Mouse (Mus musculus): ENCODE measurements around the gene Lrp10. TPM values are rescaled to one million over a fixed set of nuclear protein-coding genes. Genes with fewer than 3 reads are reported as not detected.

Gene Lrp10
- polyA plus RNA-seq, 1 experiment from 2014 or later = 19.5 TPM

- peak overlapping the region; percentile 70 for H3K27ac ChIP-seq (ENCODE audit: low read depth, low read length)
- H3K9me3 ChIP-seq (ENCODE audit: control insufficient read depth, low read length) = no peaks in the 10 kb centered on the region
- H3K4me2 ChIP-seq = peak overlapping the region; percentile 54
- 2% methylated on average over 53 of the region's 54 CpGs for WGBS
- H3K4me3 ChIP-seq (ENCODE audit: low read depth, low read length) = peak overlapping the region; percentile 41
- peaks cover 22% of the 10 kb centered on the region for H3K4me1 ChIP-seq (ENCODE audit: control insufficient read depth, insufficient read depth, low read length)
- H3K9ac ChIP-seq (ENCODE audit: low read length) = peak overlapping the region; percentile 69
- DNase-seq (ENCODE audit: low spot score, missing footprints) (peak; percentile 95), ATAC-seq (ENCODE audit: low FRiP score) (peak; percentile 45)
- H3K27me3 ChIP-seq (ENCODE audit: control insufficient read depth, insufficient read depth, low read length) = peaks cover 7% of the 10 kb centered on the region; the same call in 1 of the 2 replicates
- H3K36me3 ChIP-seq (ENCODE audit: control insufficient read depth, insufficient read depth, low read length) = no peaks in the 10 kb centered on the region
Observed at GRCm38 (mm10) chr14:54432078-54432836, 31.7 kb upstream of the Lrp10 start.

GRCm38 (mm10) chr14:54432837-54433830 lies 30.8 kb upstream of the Lrp10 start:
- DNase-seq (ENCODE audit: low spot score, missing footprints) = peak; percentile 95

GRCm38 (mm10) chr14:54433941-54434531 lies 29.9 kb upstream of the Lrp10 start:
- H3K27me3 ChIP-seq (ENCODE audit: control insufficient read depth, insufficient read depth, low read length) = peaks cover 7% of the 10 kb centered on the region; the same call in 1 of the 2 replicates
- ATAC-seq (ENCODE audit: low FRiP score) (no peak), DNase-seq (ENCODE audit: low spot score, missing footprints) (peak; percentile 82)
- H3K4me2 ChIP-seq = peak overlapping the region; percentile 54
- no peaks in the 10 kb centered on the region; the same call in 1 of the 2 replicates for H3K36me3 ChIP-seq (ENCODE audit: control insufficient read depth, insufficient read depth, low read length)
- no peaks in the 10 kb centered on the region for H3K9me3 ChIP-seq (ENCODE audit: control insufficient read depth, low read length)
- peaks cover 17% of the 10 kb centered on the region for H3K4me1 ChIP-seq (ENCODE audit: control insufficient read depth, insufficient read depth, low read length)
- no peak overlapping the region for H3K4me3 ChIP-seq (ENCODE audit: low read depth, low read length)
- no peak overlapping the region for H3K27ac ChIP-seq (ENCODE audit: low read depth, low read length)
- WGBS = 76% methylated on average over 12 of the region's 12 CpGs
- peak overlapping the region; percentile 10; the same call in 1 of the 2 replicates for H3K9ac ChIP-seq (ENCODE audit: low read length)

More at GRCm38 (mm10) chr14:54432837-54433830, 30.8 kb upstream of the Lrp10 start:
- Histone ChIP-seq H3K36me3 (ENCODE audit: control insufficient read depth, insufficient read depth, low read length) (no peaks in the 10 kb centered on the region), H3K4me1 (ENCODE audit: control insufficient read depth, insufficient read depth, low read length) (peaks cover 17% of the 10 kb centered on the region), H3K4me2 (peak overlapping the region; percentile 54), H3K9me3 (ENCODE audit: control insufficient read depth, low read length) (no peaks in the 10 kb centered on the region), H3K27ac (ENCODE audit: low read depth, low read length) (no peak overlapping the region; the same call in 1 of the 2 replicates), H3K4me3 (ENCODE audit: low read depth, low read length) (peak overlapping the region; percentile 41), H3K27me3 (ENCODE audit: control insufficient read depth, insufficient read depth, low read length) (peaks cover 7% of the 10 kb centered on the region; the same call in 1 of the 2 replicates), H3K9ac (ENCODE audit: low read length) (peak overlapping the region; percentile 69)
- 43% methylated on average over 17 of the region's 17 CpGs for WGBS
- ATAC-seq (ENCODE audit: low FRiP score) = 0 out of 2 replicates have a peak, but pooled peaks have one; percentile 5

GRCm38 (mm10) chr14:54435194-54435918 lies 28.6 kb upstream of the Lrp10 start:
- 87% methylated on average over 11 of the region's 11 CpGs for WGBS
- H3K27me3 ChIP-seq (ENCODE audit: control insufficient read depth, insufficient read depth, low read length) = peaks cover 7% of the 10 kb centered on the region; the same call in 1 of the 2 replicates
- H3K9me3 ChIP-seq (ENCODE audit: control insufficient read depth, low read length) = no peaks in the 10 kb centered on the region
- ATAC-seq (ENCODE audit: low FRiP score) (no peak), DNase-seq (ENCODE audit: low spot score, missing footprints) (peak; percentile 61)
- no peak overlapping the region for H3K4me3 ChIP-seq (ENCODE audit: low read depth, low read length)
- peaks cover 16% of the 10 kb centered on the region for H3K4me1 ChIP-seq (ENCODE audit: control insufficient read depth, insufficient read depth, low read length)
- no peak overlapping the region for H3K9ac ChIP-seq (ENCODE audit: low read length)
- peaks cover 3% of the 10 kb centered on the region; the same call in 1 of the 2 replicates for H3K36me3 ChIP-seq (ENCODE audit: control insufficient read depth, insufficient read depth, low read length)
- no peak overlapping the region for H3K4me2 ChIP-seq
- H3K27ac ChIP-seq (ENCODE audit: low read depth, low read length) = no peak overlapping the region

GRCm38 (mm10) chr14:54439155-54439554 lies 24.8 kb upstream of the Lrp10 start:
- Histone ChIP-seq H3K9ac (ENCODE audit: low read length) (no peak overlapping the region), H3K4me1 (ENCODE audit: control insufficient read depth, insufficient read depth, low read length) (peaks cover 4% of the 10 kb centered on the region; the same call in 1 of the 2 replicates), H3K36me3 (ENCODE audit: control insufficient read depth, insufficient read depth, low read length) (peaks cover 3% of the 10 kb centered on the region; the same call in 1 of the 2 replicates), H3K4me2 (no peak overlapping the region), H3K9me3 (ENCODE audit: control insufficient read depth, low read length) (no peaks in the 10 kb centered on the region), H3K4me3 (ENCODE audit: low read depth, low read length) (no peak overlapping the region), H3K27me3 (ENCODE audit: control insufficient read depth, insufficient read depth, low read length) (no peaks in the 10 kb centered on the region), H3K27ac (ENCODE audit: low read depth, low read length) (no peak overlapping the region)
- WGBS = 65% methylated on average over 12 of the region's 12 CpGs
- no peak for ATAC-seq (ENCODE audit: low FRiP score)
- peak; percentile 69 for DNase-seq (ENCODE audit: low spot score, missing footprints)

DNA sequence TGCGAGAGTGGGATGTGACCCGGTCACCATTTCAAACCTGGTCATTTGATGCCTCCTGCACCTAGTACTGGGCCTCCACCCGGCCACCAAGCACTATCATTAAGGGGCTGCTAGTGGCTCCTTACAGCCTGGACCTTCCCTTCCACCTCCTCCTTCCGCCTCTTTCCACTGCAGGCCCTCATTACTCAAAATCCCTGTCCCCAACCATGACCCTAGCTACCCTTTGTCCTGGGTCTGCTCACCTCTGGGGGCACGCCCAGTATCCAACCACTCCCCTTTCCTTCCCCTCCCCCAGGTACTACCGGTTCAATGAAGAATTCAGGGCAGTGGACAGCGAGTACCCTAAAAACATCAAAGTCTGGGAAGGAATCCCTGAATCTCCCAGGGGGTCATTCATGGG lies 24.3 kb upstream of the Lrp10 start:
- 55% methylated on average over 7 of the region's 7 CpGs for WGBS
- H3K27ac ChIP-seq (ENCODE audit: low read depth, low read length) = no peak overlapping the region
- ATAC-seq (ENCODE audit: low FRiP score) = no peak
- H3K4me3 ChIP-seq (ENCODE audit: low read depth, low read length) = no peak overlapping the region
- no peak overlapping the region for H3K4me2 ChIP-seq
- no peak overlapping the region for H3K9ac ChIP-seq (ENCODE audit: low read length)
- peak; percentile 75 for DNase-seq (ENCODE audit: low spot score, missing footprints)
- H3K4me1 ChIP-seq (ENCODE audit: control insufficient read depth, insufficient read depth, low read length) = peaks cover 3% of the 10 kb centered on the region; the same call in 1 of the 2 replicates
- H3K36me3 ChIP-seq (ENCODE audit: control insufficient read depth, insufficient read depth, low read length) = peaks cover 3% of the 10 kb centered on the region; the same call in 1 of the 2 replicates
- H3K27me3 ChIP-seq (ENCODE audit: control insufficient read depth, insufficient read depth, low read length) = no peaks in the 10 kb centered on the region
- H3K9me3 ChIP-seq (ENCODE audit: control insufficient read depth, low read length) = no peaks in the 10 kb centered on the region

DNA sequence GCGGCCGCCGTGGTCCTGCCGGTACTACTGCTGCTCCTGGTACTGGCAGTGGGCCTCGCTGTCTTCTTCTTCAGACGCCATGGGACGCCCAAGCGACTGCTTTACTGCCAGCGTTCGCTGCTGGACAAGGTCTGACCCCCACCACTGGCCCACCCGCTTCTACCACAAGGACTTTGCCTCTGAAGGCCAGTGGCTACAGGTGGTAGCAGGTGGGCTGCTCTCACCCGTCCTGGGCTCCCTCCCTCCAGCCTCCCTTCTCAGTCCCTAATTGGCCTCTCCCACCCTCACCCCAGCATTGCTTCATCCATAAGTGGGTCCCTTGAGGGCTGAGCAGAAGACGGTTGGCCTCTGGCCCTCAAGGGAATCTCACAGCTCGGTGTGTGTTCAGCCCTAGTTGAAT lies 23.4 kb upstream of the Lrp10 start:
- WGBS = 98% methylated on average over 11 of the region's 14 CpGs
- Histone ChIP-seq H3K9ac (ENCODE audit: low read length) (no peak overlapping the region), H3K4me1 (ENCODE audit: control insufficient read depth, insufficient read depth, low read length) (peaks cover 3% of the 10 kb centered on the region; the same call in 1 of the 2 replicates), H3K27me3 (ENCODE audit: control insufficient read depth, insufficient read depth, low read length) (no peaks in the 10 kb centered on the region), H3K4me2 (no peak overlapping the region), H3K27ac (ENCODE audit: low read depth, low read length) (no peak overlapping the region), H3K36me3 (ENCODE audit: control insufficient read depth, insufficient read depth, low read length) (peaks cover 3% of the 10 kb centered on the region; the same call in 1 of the 2 replicates), H3K4me3 (ENCODE audit: low read depth, low read length) (no peak overlapping the region), H3K9me3 (ENCODE audit: control insufficient read depth, low read length) (no peaks in the 10 kb centered on the region)
- DNase-seq (ENCODE audit: low spot score, missing footprints) (peak; percentile 54), ATAC-seq (ENCODE audit: low FRiP score) (no peak)

DNA sequence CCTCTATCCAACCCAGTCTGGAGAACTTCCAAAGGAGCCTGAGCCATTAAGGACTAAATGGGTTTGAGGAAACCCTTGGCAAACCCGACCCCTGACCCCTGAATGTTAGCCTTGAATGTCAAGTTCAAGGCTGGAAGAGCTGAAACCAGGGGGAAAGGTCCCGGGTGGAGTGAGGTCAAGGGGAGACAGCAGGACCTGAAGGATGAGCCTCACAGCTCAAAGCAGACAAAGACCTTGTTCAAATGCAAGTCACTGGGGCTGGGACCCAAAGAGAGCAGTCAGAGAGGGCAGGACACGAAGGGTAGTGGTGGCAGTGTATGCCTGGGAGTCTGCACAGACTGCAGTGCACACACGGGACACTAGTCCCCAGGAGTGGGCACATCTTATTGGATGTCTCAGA lies 22.6 kb upstream of the Lrp10 start:
- H3K9ac ChIP-seq (ENCODE audit: low read length) = no peak overlapping the region
- 78% methylated on average over 4 of the region's 4 CpGs for WGBS
- no peaks in the 10 kb centered on the region for H3K9me3 ChIP-seq (ENCODE audit: control insufficient read depth, low read length)
- no peak overlapping the region for H3K4me3 ChIP-seq (ENCODE audit: low read depth, low read length)
- H3K4me1 ChIP-seq (ENCODE audit: control insufficient read depth, insufficient read depth, low read length) = peaks cover 3% of the 10 kb centered on the region; the same call in 1 of the 2 replicates
- DNase-seq (ENCODE audit: low spot score, missing footprints) (peak; percentile 70), ATAC-seq (ENCODE audit: low FRiP score) (no peak)
- no peaks in the 10 kb centered on the region for H3K27me3 ChIP-seq (ENCODE audit: control insufficient read depth, insufficient read depth, low read length)
- H3K27ac ChIP-seq (ENCODE audit: low read depth, low read length) = no peak overlapping the region
- H3K4me2 ChIP-seq = no peak overlapping the region
- H3K36me3 ChIP-seq (ENCODE audit: control insufficient read depth, insufficient read depth, low read length) = peaks cover 3% of the 10 kb centered on the region; the same call in 1 of the 2 replicates
